Mouse (Mus musculus): ENCODE results near the gene Srsf1.

GRCm38 (mm10) chr11:88073343-88073875 is 26.2 kb downstream of the Srsf1 start:
- TF ChIP-seq CTCF (IDR thresholded peaks at IDR 0.05) (no peak), EP300 (IDR thresholded peaks at IDR 0.05) (no peak)
